Mouse (Mus musculus): ENCODE measurements around the gene Ppm1m. TPM values are rescaled to one million over a fixed set of nuclear protein-coding genes. Genes with fewer than 3 reads are reported as not detected.

The Ppm1m gene
- polyA plus RNA-seq, 1 experiment: 42.8 TPM

- H3K27me3 ChIP-seq (ENCODE audit: control insufficient read depth, insufficient read depth, insufficient read length): no peaks in the 10 kb centered on the region
- peaks cover 7% of the 10 kb centered on the region for H3K36me3 ChIP-seq (ENCODE audit: control insufficient read depth, insufficient read depth)
- TF ChIP-seq USF1 (IDR thresholded peaks at IDR 0.05; ENCODE audit: low read depth) (no peak), FOSL1 (IDR thresholded peaks at IDR 0.05; ENCODE audit: insufficient read depth, low read length, poor library complexity, severe bottlenecking) (no peak), CEBPB (IDR thresholded peaks at IDR 0.05; ENCODE audit: low read depth) (no peak), MYOG (IDR thresholded peaks at IDR 0.05; ENCODE audit: control insufficient read depth, extremely low read depth, insufficient read length) (no peak), MYOD1 (IDR thresholded peaks at IDR 0.05; ENCODE audit: control insufficient read depth, insufficient read length, low read depth) (no peak), CTCF (IDR thresholded peaks at IDR 0.05; ENCODE audit: control insufficient read depth, insufficient read depth, insufficient read length) (no peak), MAX (IDR thresholded peaks at IDR 0.05) (no peak)
- no peak overlapping the region for H3K4me3 ChIP-seq (ENCODE audit: insufficient read depth, poor library complexity, severe bottlenecking)
- no peak overlapping the region for H3ac ChIP-seq (ENCODE audit: control insufficient read depth, insufficient read length, low read depth)
- H3K79me2 ChIP-seq (ENCODE audit: control insufficient read depth, insufficient read depth): no peaks in the 10 kb centered on the region
- no peaks in the 10 kb centered on the region for H3K79me3 ChIP-seq (ENCODE audit: low read depth)
Measured at GRCm38 (mm10) chr9:106215341-106216125, 16.0 kb upstream of the Ppm1m start.

GRCm38 (mm10) chr9:106212594-106212981 is 13.0 kb upstream of the Ppm1m start:
- H3K4me3 ChIP-seq (ENCODE audit: insufficient read depth, poor library complexity, severe bottlenecking): no peak overlapping the region

GRCm38 (mm10) chr9:106211680-106212593 is 12.4 kb upstream of the Ppm1m start:
- peak overlapping the region; percentile 16 for H3ac ChIP-seq (ENCODE audit: control insufficient read depth, insufficient read length, low read depth)
- H3K4me3 ChIP-seq (ENCODE audit: insufficient read depth, poor library complexity, severe bottlenecking): no peak overlapping the region
- no peaks in the 10 kb centered on the region for H3K27me3 ChIP-seq (ENCODE audit: control insufficient read depth, insufficient read depth, insufficient read length)
- H3K79me2 ChIP-seq (ENCODE audit: control insufficient read depth, insufficient read depth): no peaks in the 10 kb centered on the region
- no peaks in the 10 kb centered on the region for H3K79me3 ChIP-seq (ENCODE audit: low read depth)
- TF ChIP-seq CTCF (IDR thresholded peaks at IDR 0.05; ENCODE audit: control insufficient read depth, insufficient read depth, insufficient read length) (peak; percentile 100), CEBPB (IDR thresholded peaks at IDR 0.05; ENCODE audit: low read depth) (peak; percentile 4), MYOD1 (IDR thresholded peaks at IDR 0.05; ENCODE audit: control insufficient read depth, insufficient read length, low read depth) (no peak), USF1 (IDR thresholded peaks at IDR 0.05; ENCODE audit: low read depth) (peak; percentile 7), MAX (IDR thresholded peaks at IDR 0.05) (no peak)
- peaks cover 7% of the 10 kb centered on the region for H3K36me3 ChIP-seq (ENCODE audit: control insufficient read depth, insufficient read depth)

More at GRCm38 (mm10) chr9:106212594-106212981, 13.0 kb upstream of the Ppm1m start:
- TF ChIP-seq MYOD1 (IDR thresholded peaks at IDR 0.05; ENCODE audit: control insufficient read depth, insufficient read length, low read depth) (no peak), MYOG (IDR thresholded peaks at IDR 0.05; ENCODE audit: control insufficient read depth, extremely low read depth, insufficient read length) (no peak), USF1 (IDR thresholded peaks at IDR 0.05; ENCODE audit: low read depth) (no peak), FOSL1 (IDR thresholded peaks at IDR 0.05; ENCODE audit: insufficient read depth, low read length, poor library complexity, severe bottlenecking) (no peak), CTCF (IDR thresholded peaks at IDR 0.05; ENCODE audit: control insufficient read depth, insufficient read depth, insufficient read length) (no peak), MAX (IDR thresholded peaks at IDR 0.05) (no peak), CEBPB (IDR thresholded peaks at IDR 0.05; ENCODE audit: low read depth) (no peak)
- Histone ChIP-seq H3K79me3 (ENCODE audit: low read depth) (no peaks in the 10 kb centered on the region), H3K36me3 (ENCODE audit: control insufficient read depth, insufficient read depth) (peaks cover 7% of the 10 kb centered on the region), H3ac (ENCODE audit: control insufficient read depth, insufficient read length, low read depth) (no peak overlapping the region), H3K27me3 (ENCODE audit: control insufficient read depth, insufficient read depth, insufficient read length) (no peaks in the 10 kb centered on the region), H3K79me2 (ENCODE audit: control insufficient read depth, insufficient read depth) (no peaks in the 10 kb centered on the region)

- Histone ChIP-seq H3K79me3 (ENCODE audit: low read depth) (no peaks in the 10 kb centered on the region), H3K4me3 (ENCODE audit: insufficient read depth, poor library complexity, severe bottlenecking) (no peak overlapping the region), H3ac (ENCODE audit: control insufficient read depth, insufficient read length, low read depth) (no peak overlapping the region), H3K27me3 (ENCODE audit: control insufficient read depth, insufficient read depth, insufficient read length) (no peaks in the 10 kb centered on the region), H3K36me3 (ENCODE audit: control insufficient read depth, insufficient read depth) (peaks cover 7% of the 10 kb centered on the region), H3K79me2 (ENCODE audit: control insufficient read depth, insufficient read depth) (no peaks in the 10 kb centered on the region)
- TF ChIP-seq MAX (IDR thresholded peaks at IDR 0.05): no peak
- TF ChIP-seq MYOG (IDR thresholded peaks at IDR 0.05; ENCODE audit: control insufficient read depth, extremely low read depth, insufficient read length): no peak
- TF ChIP-seq CTCF (IDR thresholded peaks at IDR 0.05; ENCODE audit: control insufficient read depth, insufficient read depth, insufficient read length): no peak
Measured at GRCm38 (mm10) chr9:106210853-106211609, 11.5 kb upstream of the Ppm1m start.

- Histone ChIP-seq H3K36me3 (ENCODE audit: control insufficient read depth, insufficient read depth) (peaks cover 7% of the 10 kb centered on the region), H3K79me3 (ENCODE audit: low read depth) (no peaks in the 10 kb centered on the region), H3K27me3 (ENCODE audit: control insufficient read depth, insufficient read depth, insufficient read length) (no peaks in the 10 kb centered on the region), H3K79me2 (ENCODE audit: control insufficient read depth, insufficient read depth) (no peaks in the 10 kb centered on the region), H3ac (ENCODE audit: control insufficient read depth, insufficient read length, low read depth) (no peak overlapping the region), H3K4me3 (ENCODE audit: insufficient read depth, poor library complexity, severe bottlenecking) (no peak overlapping the region)
- TF ChIP-seq CEBPB (IDR thresholded peaks at IDR 0.05; ENCODE audit: low read depth) (no peak), MYOD1 (IDR thresholded peaks at IDR 0.05; ENCODE audit: control insufficient read depth, insufficient read length, low read depth) (no peak), FOSL1 (IDR thresholded peaks at IDR 0.05; ENCODE audit: insufficient read depth, low read length, poor library complexity, severe bottlenecking) (no peak), MYOG (IDR thresholded peaks at IDR 0.05; ENCODE audit: control insufficient read depth, extremely low read depth, insufficient read length) (no peak), CTCF (IDR thresholded peaks at IDR 0.05; ENCODE audit: control insufficient read depth, insufficient read depth, insufficient read length) (no peak), MAX (IDR thresholded peaks at IDR 0.05) (no peak), USF1 (IDR thresholded peaks at IDR 0.05; ENCODE audit: low read depth) (no peak)
Measured at GRCm38 (mm10) chr9:106209954-106210353, 10.4 kb upstream of the Ppm1m start.

All from C2C12 (cell line).